Comparison of ENCODE assay signal across 8 mouse cellular contexts in the genomic region with DNA sequence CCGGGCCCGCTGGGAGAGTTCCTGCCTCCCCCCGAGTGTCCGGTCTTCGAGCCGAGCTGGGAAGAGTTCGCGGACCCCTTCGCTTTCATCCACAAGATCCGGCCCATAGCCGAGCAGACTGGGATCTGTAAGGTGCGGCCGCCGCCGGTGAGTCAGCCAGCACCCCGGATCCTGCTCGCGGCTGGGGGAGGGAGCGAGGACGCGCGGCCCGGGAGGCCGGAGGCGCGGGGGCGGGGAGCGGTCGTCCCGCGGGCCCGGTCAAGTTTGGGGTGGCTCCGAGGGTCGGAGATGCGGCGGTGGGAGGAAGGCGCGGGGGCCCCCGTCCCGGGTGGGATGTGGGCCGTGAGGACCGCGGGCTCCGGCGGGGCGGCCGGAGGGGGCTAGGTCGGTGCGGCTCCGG. TPM values are rescaled to one million over a fixed set of nuclear protein-coding genes. Genes with fewer than 3 reads are reported as not detected.
DNase-seq lines count a peak whose midpoint lies in the region; ATAC-seq and TF ChIP-seq lines count a peak whose summit lies in the region.

No protein-coding gene starts in this region.

- H3ac ChIP-seq in myocyte (ENCODE audit: control insufficient read depth, insufficient read length), result peak overlapping the region; percentile 59

- 1% methylated on average over 48 of the region's 50 CpGs for WGBS in cerebellum, adult 2 months
- WGBS in embryonic facial prominence, embryonic 12.5 days, result under 1% methylated on average over 48 of the region's 50 CpGs
- WGBS in hindbrain, embryonic 13.5 days, result under 1% methylated on average over 39 of the region's 50 CpGs

- 0 out of 2 replicates have a peak, but pooled peaks have one; percentile 5 for ATAC-seq in embryonic facial prominence, embryonic 12.5 days (ENCODE audit: insufficient number of reproducible peaks, insufficient read depth, low FRiP score, low TSS enrichment)
- no peak; the same call in 1 of the 2 replicates for ATAC-seq in hindbrain, embryonic 13.5 days (ENCODE audit: low FRiP score)

- H3K27me3 ChIP-seq in cerebellum, adult 2 months (ENCODE audit: control insufficient read depth, insufficient read depth, low read length), result no peaks in the 10 kb centered on the region
- H3K27me3 ChIP-seq in CH12.LX (replicated peaks) (peaks cover 27% of the 10 kb centered on the region), myocyte (ENCODE audit: control insufficient read depth, insufficient read depth, insufficient read length) (no peaks in the 10 kb centered on the region)
- no peaks in the 10 kb centered on the region for H3K27me3 ChIP-seq in embryonic facial prominence, embryonic 12.5 days
- no peaks in the 10 kb centered on the region for H3K27me3 ChIP-seq in hindbrain, embryonic 13.5 days

- peaks cover 48% of the 10 kb centered on the region for H3K79me2 ChIP-seq in CH12.LX (replicated peaks; ENCODE audit: control insufficient read depth, extremely low read depth, insufficient read depth, poor library complexity, severe bottlenecking)
- peaks cover 37% of the 10 kb centered on the region for H3K79me2 ChIP-seq in myocyte (ENCODE audit: control insufficient read depth, insufficient read depth)

- TF ChIP-seq POLR2A in cerebellum, adult 2 months (IDR thresholded peaks at IDR 0.05; ENCODE audit: borderline replicate concordance, insufficient read depth, low read length), result no peak
- TF ChIP-seq POLR2A in CH12.LX (IDR thresholded peaks at IDR 0.05; ENCODE audit: low read depth, low read length) (no peak), myocyte (IDR thresholded peaks at IDR 0.05; ENCODE audit: insufficient read length, low read depth) (no peak)

- TF ChIP-seq RAD21 in CH12.LX (IDR thresholded peaks at IDR 0.05; ENCODE audit: low read depth, low read length), result no peak

- peak overlapping the region; percentile 68 for H3K4me3 ChIP-seq in cerebellum, adult 2 months (replicated peaks; ENCODE audit: insufficient read depth, low read depth, low read length)
- peak overlapping the region; percentile 52 to 96 (median 76) for H3K4me3 ChIP-seq in CH12.LX (replicated peaks in 1 of 3; ENCODE audit: low read depth in 2 of 3, low read length in 2 of 3, poor library complexity in 1 of 3)
- H3K4me3 ChIP-seq in embryonic facial prominence, embryonic 12.5 days, result peak overlapping the region; percentile 90
- peak overlapping the region; percentile 100 for H3K4me3 ChIP-seq in hindbrain, embryonic 13.5 days
- H3K4me3 ChIP-seq in myocyte, result peak overlapping the region; percentile 49

- no peak for TF ChIP-seq EP300 in CH12.LX (IDR thresholded peaks at IDR 0.05; ENCODE audit: low read length)

- no peaks in the 10 kb centered on the region for H3K9me3 ChIP-seq in CH12.LX (replicated peaks; ENCODE audit: low read length)
- no peaks in the 10 kb centered on the region for H3K9me3 ChIP-seq in embryonic facial prominence, embryonic 12.5 days
- no peaks in the 10 kb centered on the region for H3K9me3 ChIP-seq in hindbrain, embryonic 13.5 days

- H3K36me3 ChIP-seq in CH12.LX (replicated peaks in 1 of 2; ENCODE audit: control insufficient read depth in 1 of 2, insufficient read depth in 1 of 2, low read length in 1 of 2) (no peaks in the 10 kb centered on the region), myocyte (ENCODE audit: control insufficient read depth, insufficient read depth) (no peaks in the 10 kb centered on the region)
- no peaks in the 10 kb centered on the region for H3K36me3 ChIP-seq in embryonic facial prominence, embryonic 12.5 days
- H3K36me3 ChIP-seq in hindbrain, embryonic 13.5 days, result no peaks in the 10 kb centered on the region

- H3K9ac ChIP-seq in CH12.LX (ENCODE audit: insufficient read depth, low read depth), result peak overlapping the region; percentile 69
- peak overlapping the region; percentile 100 for H3K9ac ChIP-seq in embryonic facial prominence, embryonic 12.5 days
- H3K9ac ChIP-seq in hindbrain, embryonic 13.5 days, result peak overlapping the region; percentile 100

- dilution Hi-C loops in CH12.LX (cut with MboI; ENCODE audit: extremely low pct_ligation_motif_present, extremely low pct_unique_long_range_greater_than_20kb, low sequenced_read_pairs), result no loop called here

- peak overlapping the region; percentile 67; the same call in 1 of the 2 replicates for H3K27ac ChIP-seq in cerebellum, adult 2 months (ENCODE audit: insufficient read depth, low read length)
- peak overlapping the region; percentile 27 for H3K27ac ChIP-seq in CH12.LX (ENCODE audit: insufficient read depth, low read depth)
- H3K27ac ChIP-seq in embryonic facial prominence, embryonic 12.5 days, result peak overlapping the region; percentile 96
- H3K27ac ChIP-seq in hindbrain, embryonic 13.5 days, result peak overlapping the region; percentile 97

- in situ Hi-C loops in CH12.LX (cut with MboI; ENCODE audit: low pct_ligation_motif_present, low pct_unique_long_range_greater_than_20kb, low sequenced_read_pairs), result no loop called here

- H3K4me2 ChIP-seq in CH12.LX (ENCODE audit: insufficient read depth, low read depth, poor library complexity, severe bottlenecking) (no peak overlapping the region), myocyte (ENCODE audit: low read depth) (peak overlapping the region; percentile 35)
- H3K4me2 ChIP-seq in embryonic facial prominence, embryonic 12.5 days (replicated peaks), result peak overlapping the region; percentile 62
- peak overlapping the region; percentile 78 for H3K4me2 ChIP-seq in hindbrain, embryonic 13.5 days

- DNase-seq in cerebellum, adult 2 months, result no peak
- no peak for DNase-seq in cerebellum, adult 8-10 months
- DNase-seq in CH12.LX (ENCODE audit: extremely low read depth) (no peak), liver (peak; percentile 64)
- DNase-seq in thymus, postnatal 10 days (ENCODE audit: low spot score in 2 of 2), result peak; percentile 47 to 48

- no peak for TF ChIP-seq CTCF in cerebellum, adult 2 months (IDR thresholded peaks at IDR 0.05; ENCODE audit: borderline replicate concordance, insufficient read depth, low read depth, low read length)
- no peak for TF ChIP-seq CTCF in CH12.LX (conservative IDR thresholded peaks at IDR 0.05 in 1 of 2, IDR thresholded peaks at IDR 0.05 in 1 of 2; ENCODE audit: low read depth in 2 of 2, low read length in 2 of 2)

- no peaks in the 10 kb centered on the region; the same call in 1 of the 2 replicates for H3K4me1 ChIP-seq in cerebellum, adult 2 months (ENCODE audit: control insufficient read depth, insufficient read depth, low read length)
- H3K4me1 ChIP-seq in CH12.LX (ENCODE audit: control insufficient read depth in 1 of 2, insufficient read depth in 2 of 2), result peaks cover 6 to 19% of the 10 kb centered on the region in 2 experiments
- peaks cover 23% of the 10 kb centered on the region for H3K4me1 ChIP-seq in embryonic facial prominence, embryonic 12.5 days
- H3K4me1 ChIP-seq in hindbrain, embryonic 13.5 days (replicated peaks), result peaks cover 45% of the 10 kb centered on the region

TF ChIP-seq in CH12.LX, 34 proteins besides CTCF, POLR2A, EP300 and RAD21:
- no peak for TF ChIP-seq PAX5 (IDR thresholded peaks at IDR 0.05; ENCODE audit: low read length)
- TF ChIP-seq UBTF (IDR thresholded peaks at IDR 0.05; ENCODE audit: low read depth, low read length), result peak; percentile 7; the same call in 1 of the 2 replicates

TF ChIP-seq in myocyte, 11 proteins besides CTCF, POLR2A, EP300 and RAD21:
- no peak for TF ChIP-seq E2F4 (IDR thresholded peaks at IDR 0.05; ENCODE audit: insufficient read depth)
- no peak for TF ChIP-seq TCF3 (IDR thresholded peaks at IDR 0.05; ENCODE audit: insufficient read length, low read depth)
- TF ChIP-seq CEBPB (IDR thresholded peaks at IDR 0.05; ENCODE audit: insufficient read depth, poor library complexity, severe bottlenecking), result no peak
- TF ChIP-seq REST (IDR thresholded peaks at IDR 0.05; ENCODE audit: insufficient read depth, insufficient read length), result no peak
- no peak for TF ChIP-seq POLR2AphosphoS2 (IDR thresholded peaks at IDR 0.05; ENCODE audit: insufficient read length, low read depth)
- TF ChIP-seq MYOD1 (IDR thresholded peaks at IDR 0.05; ENCODE audit: control insufficient read depth in 1 of 3, insufficient read length in 2 of 3, low read depth in 2 of 3), result no peak
- TF ChIP-seq MYOG (IDR thresholded peaks at IDR 0.05; ENCODE audit: control insufficient read depth in 1 of 3, insufficient read depth in 1 of 3, insufficient read length in 2 of 3, low read depth in 2 of 3), result no peak

RNA-seq across cellular contexts. Expression of a gene that starts 0.4 kb away (rescaled TPM):
- 20.5 and 22.9 TPM in 2 replicates for polyA plus RNA-seq in cerebellum, adult 2 months (2012; rRNA removed)
- total RNA-seq in CH12.LX (2012; rRNA removed) (8.9 and 14.3 TPM in 2 replicates), CH12.LX (2014; rRNA removed) (1.8 and 1.9 TPM in 2 replicates)
- polyA plus RNA-seq in CH12.LX (2012; ENCODE audit: insufficient read length, low read depth) (4.1 and 5.8 TPM in 2 replicates), myocyte (2012; fragmentation: generic; extraction: Trizol) (11.2 TPM)
- 99.5 and 100 TPM in 2 replicates for polyA plus RNA-seq in embryonic facial prominence, embryonic 12.5 days (2016; fragmentation: Nextera tagmentation; extraction: Ambion mirVana)
- polyA plus RNA-seq in hindbrain, embryonic 13.5 days (2015; fragmentation: Nextera tagmentation; extraction: Ambion mirVana), result 99.4 and 103 TPM in 2 replicates

RNA-seq across cellular contexts. Expression of a gene that starts 10.9 kb away (rescaled TPM):
- polyA plus RNA-seq in cerebellum, adult 2 months (2012; rRNA removed), result 0.13 TPM in 1 of 2 replicates, not detected in the other
- total RNA-seq in CH12.LX (2012; rRNA removed), result 0.08 TPM in 1 of 2 replicates, not detected in the other
- total RNA-seq in CH12.LX (2014; rRNA removed), result not detected in 2 replicates
- polyA plus RNA-seq in CH12.LX (2012; ENCODE audit: insufficient read length, low read depth), result not detected in 2 replicates
- 0.12 TPM in 1 of 2 replicates, not detected in the other for polyA plus RNA-seq in embryonic facial prominence, embryonic 12.5 days (2016; fragmentation: Nextera tagmentation; extraction: Ambion mirVana)
- polyA plus RNA-seq in hindbrain, embryonic 13.5 days (2015; fragmentation: Nextera tagmentation; extraction: Ambion mirVana), result not detected in 2 replicates
- polyA plus RNA-seq in myocyte (2012; fragmentation: generic; extraction: Trizol), result not detected

Comparison
In these comparisons a context has a peak if more than half of its experiments do, and no peak if none do; other contexts are left out.
1. DNase-seq: peak in liver (single experiment) and thymus, postnatal 10 days (2 of 2); none in cerebellum, adult 2 months (0 of 2), cerebellum, adult 8-10 months (single experiment) and CH12.LX (single experiment).
2. H3K27ac ChIP-seq: peak in every context shown above with its lines; median percentile 97 in hindbrain, embryonic 13.5 days; 96 in embryonic facial prominence, embryonic 12.5 days; 67 in cerebellum, adult 2 months; 27 in CH12.LX.
3. H3K4me3 ChIP-seq: peak in every context shown above with its lines; median percentile 100 in hindbrain, embryonic 13.5 days; 90 in embryonic facial prominence, embryonic 12.5 days; 76 in CH12.LX; 68 in cerebellum, adult 2 months; 49 in myocyte.
4. Peak in every context shown above with its lines, with median percentiles within 50 percentile points of each other: H3K9ac ChIP-seq.